Comparison of ENCODE assay signal across 22 mouse cellular contexts in the genomic region with DNA sequence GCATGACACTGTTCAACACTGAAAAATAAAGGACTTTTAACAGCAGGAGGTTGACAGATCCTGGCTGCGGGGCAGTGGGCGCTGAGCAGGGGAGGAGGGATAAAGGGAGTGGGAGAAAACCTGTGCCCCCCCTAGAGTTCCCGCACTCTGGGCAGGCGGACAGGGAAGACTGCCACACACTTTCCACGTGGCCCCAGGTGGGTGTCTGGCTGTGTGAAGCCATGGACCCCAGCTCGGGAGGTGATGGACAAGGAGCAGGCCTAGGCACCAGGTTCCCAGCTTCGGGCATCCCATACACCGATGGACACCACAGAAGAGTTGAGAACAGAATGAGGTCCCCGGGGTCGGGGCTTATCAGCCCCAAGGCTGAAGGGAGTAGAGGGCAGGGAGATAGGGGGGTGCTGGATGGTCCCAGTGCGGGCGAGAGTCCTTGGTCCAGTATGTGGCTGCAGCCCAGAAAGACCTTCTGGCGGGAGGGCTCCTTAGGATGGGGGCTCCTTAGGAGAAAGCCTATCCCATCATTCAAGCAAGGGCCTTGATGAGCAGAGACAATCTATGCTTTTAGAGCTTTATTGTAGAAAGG.
DNase-seq lines count a peak whose midpoint lies in the region; ATAC-seq lines count a peak whose summit lies in the region.
"Had no signal": no experiment of that assay in that cellular context is flagged by ENCODE, and none has a peak within 500 bp of the region (broad histone marks: within the 10 kb centered on the region; RNA-seq: fewer than 3 reads in every experiment).

No protein-coding gene starts in this region.

- DNase-seq in forebrain, embryonic 11.5 days (ENCODE audit: low spot score), result no peak
- no peak for DNase-seq in midbrain, embryonic 11.5 days (ENCODE audit: low spot score, missing footprints)
- DNase-seq in embryonic facial prominence, embryonic 11.5 days (ENCODE audit: low spot score), result no peak
- DNase-seq in urinary bladder, adult 18-20 months (ENCODE audit: low spot score in 2 of 2), result no peak
- no peak for DNase-seq in layer of hippocampus, postnatal 10 days (ENCODE audit: low spot score in 2 of 2)
- DNase-seq: adrenal gland, adult 8-10 months; cerebellum, adult 8-10 months; gastrocnemius, postnatal 36 days; kidney, adult 11 months; kidney, postnatal 36 days; layer of hippocampus, adult 9-11 months; thymus, postnatal 25 days had no signal

- ATAC-seq in forebrain, embryonic 11.5 days (replicated peaks; ENCODE audit: low FRiP score), result 0 out of 2 replicates have a peak, but pooled peaks have one; percentile 21
- ATAC-seq in forebrain, embryonic 16.5 days, result no peak
- ATAC-seq in midbrain, embryonic 12.5 days (ENCODE audit: low FRiP score, low read depth), result peak; percentile 23; the same call in 1 of the 2 replicates
- no peak for ATAC-seq in midbrain, embryonic 11.5 days (ENCODE audit: low FRiP score)
- ATAC-seq in embryonic facial prominence, embryonic 11.5 days (replicated peaks; ENCODE audit: insufficient number of reproducible peaks, low FRiP score, low TSS enrichment, low read depth), result 0 out of 2 replicates have a peak, but pooled peaks have one; percentile 44
- 0 out of 2 replicates have a peak, but pooled peaks have one; percentile 27 for ATAC-seq in hindbrain, embryonic 15.5 days (ENCODE audit: low FRiP score, low read depth)
- ATAC-seq: CD4-positive, CD25-positive, alpha-beta regulatory T cell, adult 4 months; Patski had no signal

- no peaks in the 10 kb centered on the region for H3K4me1 ChIP-seq in forebrain, embryonic 11.5 days (replicated peaks; ENCODE audit: control insufficient read depth, insufficient read depth, low read length)
- H3K4me1 ChIP-seq in forebrain, embryonic 16.5 days (replicated peaks; ENCODE audit: control insufficient read depth, insufficient read depth, low read length), result no peaks in the 10 kb centered on the region
- H3K4me1 ChIP-seq in midbrain, embryonic 12.5 days, result no peaks in the 10 kb centered on the region
- H3K4me1 ChIP-seq in midbrain, embryonic 11.5 days (ENCODE audit: control insufficient read depth, insufficient read depth, low read length), result no peaks in the 10 kb centered on the region
- H3K4me1 ChIP-seq in embryonic facial prominence, embryonic 11.5 days (ENCODE audit: control insufficient read depth, insufficient read depth, low read length), result no peaks in the 10 kb centered on the region
- no peaks in the 10 kb centered on the region for H3K4me1 ChIP-seq in hindbrain, embryonic 15.5 days (replicated peaks)
- H3K4me1 ChIP-seq: embryonic facial prominence, embryonic 12.5 days; limb, embryonic 12.5 days; lung, embryonic 15.5 days had no signal

- H3K27me3 ChIP-seq in forebrain, embryonic 11.5 days (ENCODE audit: control insufficient read depth, insufficient read depth, low read length), result no peaks in the 10 kb centered on the region
- no peaks in the 10 kb centered on the region for H3K27me3 ChIP-seq in forebrain, embryonic 16.5 days (replicated peaks; ENCODE audit: control insufficient read depth, insufficient read depth, low read length)
- no peaks in the 10 kb centered on the region for H3K27me3 ChIP-seq in midbrain, embryonic 12.5 days
- no peaks in the 10 kb centered on the region for H3K27me3 ChIP-seq in midbrain, embryonic 11.5 days (ENCODE audit: control insufficient read depth, insufficient read depth, low read length)
- H3K27me3 ChIP-seq in embryonic facial prominence, embryonic 11.5 days (ENCODE audit: control insufficient read depth, insufficient read depth, low read length), result no peaks in the 10 kb centered on the region
- no peaks in the 10 kb centered on the region for H3K27me3 ChIP-seq in hindbrain, embryonic 15.5 days
- H3K27me3 ChIP-seq: embryonic facial prominence, embryonic 12.5 days; limb, embryonic 12.5 days; lung, embryonic 15.5 days; Patski had no signal

- H3K9ac ChIP-seq in forebrain, embryonic 11.5 days (ENCODE audit: low read length), result no peak overlapping the region
- no peak overlapping the region for H3K9ac ChIP-seq in forebrain, embryonic 16.5 days (replicated peaks; ENCODE audit: low read depth, low read length)
- H3K9ac ChIP-seq in midbrain, embryonic 12.5 days (replicated peaks), result no peak overlapping the region
- H3K9ac ChIP-seq in midbrain, embryonic 11.5 days (ENCODE audit: low read length), result no peak overlapping the region
- H3K9ac ChIP-seq in embryonic facial prominence, embryonic 11.5 days (replicated peaks; ENCODE audit: low read length), result no peak overlapping the region
- no peak overlapping the region for H3K9ac ChIP-seq in hindbrain, embryonic 15.5 days
- H3K9ac ChIP-seq: embryonic facial prominence, embryonic 12.5 days; limb, embryonic 12.5 days; liver, embryonic 14.5 days; lung, embryonic 15.5 days had no signal

- H3K27ac ChIP-seq in forebrain, embryonic 11.5 days (ENCODE audit: low read depth, low read length), result no peak overlapping the region
- no peak overlapping the region for H3K27ac ChIP-seq in forebrain, embryonic 16.5 days (ENCODE audit: low read length)
- H3K27ac ChIP-seq in midbrain, embryonic 12.5 days (replicated peaks), result no peak overlapping the region
- H3K27ac ChIP-seq in midbrain, embryonic 11.5 days (ENCODE audit: low read depth, low read length), result no peak overlapping the region
- no peak overlapping the region for H3K27ac ChIP-seq in embryonic facial prominence, embryonic 11.5 days (replicated peaks; ENCODE audit: low read depth, low read length)
- H3K27ac ChIP-seq in hindbrain, embryonic 15.5 days (replicated peaks), result no peak overlapping the region
- H3K27ac ChIP-seq: embryonic facial prominence, embryonic 12.5 days; limb, embryonic 12.5 days; liver, embryonic 14.5 days; lung, embryonic 15.5 days; macrophage had no signal

- no peak overlapping the region for H3K4me2 ChIP-seq in forebrain, embryonic 11.5 days (ENCODE audit: low read depth, low read length, severe bottlenecking)
- H3K4me2 ChIP-seq in forebrain, embryonic 16.5 days (ENCODE audit: low read length), result no peak overlapping the region
- H3K4me2 ChIP-seq in midbrain, embryonic 12.5 days (replicated peaks), result no peak overlapping the region
- H3K4me2 ChIP-seq in midbrain, embryonic 11.5 days, result no peak overlapping the region
- no peak overlapping the region for H3K4me2 ChIP-seq in embryonic facial prominence, embryonic 11.5 days (ENCODE audit: low read depth, low read length)
- H3K4me2 ChIP-seq in hindbrain, embryonic 15.5 days, result no peak overlapping the region
- H3K4me2 ChIP-seq: embryonic facial prominence, embryonic 12.5 days; limb, embryonic 12.5 days; lung, embryonic 15.5 days had no signal

- H3K36me3 ChIP-seq in forebrain, embryonic 11.5 days (ENCODE audit: control insufficient read depth, insufficient read depth, low read length), result no peaks in the 10 kb centered on the region
- H3K36me3 ChIP-seq in forebrain, embryonic 16.5 days (ENCODE audit: control insufficient read depth, insufficient read depth), result no peaks in the 10 kb centered on the region
- H3K36me3 ChIP-seq in midbrain, embryonic 12.5 days, result no peaks in the 10 kb centered on the region
- H3K36me3 ChIP-seq in midbrain, embryonic 11.5 days (ENCODE audit: control insufficient read depth, insufficient read depth, low read length), result no peaks in the 10 kb centered on the region
- H3K36me3 ChIP-seq in embryonic facial prominence, embryonic 11.5 days (replicated peaks; ENCODE audit: control insufficient read depth, insufficient read depth, low read depth, low read length), result no peaks in the 10 kb centered on the region
- H3K36me3 ChIP-seq in hindbrain, embryonic 15.5 days, result no peaks in the 10 kb centered on the region
- H3K36me3 ChIP-seq: embryonic facial prominence, embryonic 12.5 days; limb, embryonic 12.5 days; lung, embryonic 15.5 days had no signal

- no peaks in the 10 kb centered on the region for H3K9me3 ChIP-seq in forebrain, embryonic 11.5 days (ENCODE audit: control insufficient read depth, low read length)
- no peaks in the 10 kb centered on the region for H3K9me3 ChIP-seq in forebrain, embryonic 16.5 days (ENCODE audit: control insufficient read depth, low read length)
- H3K9me3 ChIP-seq in midbrain, embryonic 12.5 days, result no peaks in the 10 kb centered on the region
- no peaks in the 10 kb centered on the region for H3K9me3 ChIP-seq in midbrain, embryonic 11.5 days (ENCODE audit: control insufficient read depth, low read length)
- no peaks in the 10 kb centered on the region for H3K9me3 ChIP-seq in embryonic facial prominence, embryonic 11.5 days (replicated peaks; ENCODE audit: control insufficient read depth, low read length)
- no peaks in the 10 kb centered on the region for H3K9me3 ChIP-seq in hindbrain, embryonic 15.5 days
- H3K9me3 ChIP-seq: embryonic facial prominence, embryonic 12.5 days; limb, embryonic 12.5 days; lung, embryonic 15.5 days had no signal

- no peak overlapping the region for H3K4me3 ChIP-seq in forebrain, embryonic 11.5 days (ENCODE audit: low read depth, low read length)
- no peak overlapping the region for H3K4me3 ChIP-seq in forebrain, embryonic 16.5 days (replicated peaks; ENCODE audit: low read length)
- no peak overlapping the region for H3K4me3 ChIP-seq in midbrain, embryonic 12.5 days
- H3K4me3 ChIP-seq in midbrain, embryonic 11.5 days (ENCODE audit: low read depth, low read length), result no peak overlapping the region
- no peak overlapping the region for H3K4me3 ChIP-seq in embryonic facial prominence, embryonic 11.5 days (ENCODE audit: low read depth, low read length)
- H3K4me3 ChIP-seq in hindbrain, embryonic 15.5 days, result no peak overlapping the region
- H3K4me3 ChIP-seq: embryonic facial prominence, embryonic 12.5 days; limb, embryonic 12.5 days; lung, embryonic 15.5 days had no signal

- WGBS in forebrain, embryonic 11.5 days, result 82% methylated on average over 13 of the region's 13 CpGs
- 76% methylated on average over 13 of the region's 13 CpGs for WGBS in forebrain, embryonic 16.5 days
- 85% methylated on average over 13 of the region's 13 CpGs for WGBS in midbrain, embryonic 12.5 days
- 79% methylated on average over 13 of the region's 13 CpGs for WGBS in midbrain, embryonic 11.5 days
- WGBS in embryonic facial prominence, embryonic 11.5 days, result 83% methylated on average over 13 of the region's 13 CpGs
- WGBS in hindbrain, embryonic 15.5 days, result 79% methylated on average over 13 of the region's 13 CpGs

Comparison
In these comparisons a context has a peak if more than half of its experiments do, and no peak if none do; other contexts are left out.
1. ATAC-seq: peak in forebrain, embryonic 11.5 days (single experiment), midbrain, embryonic 12.5 days (single experiment), embryonic facial prominence, embryonic 11.5 days (single experiment) and hindbrain, embryonic 15.5 days (single experiment); none in forebrain, embryonic 16.5 days (single experiment) and midbrain, embryonic 11.5 days (single experiment).